Mouse (Mus musculus): Measurements from ENCODE around the gene Cacnb4.

DNA sequence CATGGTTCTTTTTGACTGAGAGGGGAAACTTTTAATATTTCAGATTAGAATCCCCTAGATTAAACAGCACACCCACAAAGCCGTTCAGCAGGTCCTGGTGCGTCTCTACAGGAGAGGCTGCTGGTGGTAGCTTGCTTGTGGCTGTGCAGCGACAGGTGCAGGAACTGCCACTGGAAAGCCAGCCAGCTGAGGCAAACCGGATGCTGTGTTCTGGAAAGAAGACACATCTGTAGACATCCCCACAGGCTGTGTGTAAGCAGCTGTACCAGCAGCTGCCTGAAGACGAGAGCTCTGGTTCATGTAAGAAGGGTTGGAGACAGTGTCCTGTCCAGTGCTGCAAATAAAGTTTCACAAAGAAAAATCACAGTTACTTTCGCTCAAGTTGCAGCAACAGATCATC is 18.0 kb upstream of the Cacnb4 start:
- TF ChIP-seq POLR2A (IDR thresholded peaks at IDR 0.05; ENCODE audit: insufficient read length, low read depth) (no peak), REST (IDR thresholded peaks at IDR 0.05; ENCODE audit: insufficient read depth, insufficient read length) (no peak), MAX (IDR thresholded peaks at IDR 0.05; ENCODE audit: low read depth) (no peak), USF1 (IDR thresholded peaks at IDR 0.05; ENCODE audit: low read depth) (no peak), SRF (IDR thresholded peaks at IDR 0.05; ENCODE audit: control insufficient read depth, insufficient read length, low read depth) (no peak)

Data from myocyte (in vitro differentiated cells).